Mouse (Mus musculus) MEL (cell line): ENCODE measurements around the gene Prrc2b. TPM values are rescaled to one million over a fixed set of nuclear protein-coding genes. Genes with fewer than 3 reads are reported as not detected.

Source experiments
- DNase-seq: peaks from one replicate; pipeline ENCODE4 v3.0.0; 2011; ENCODE audit warnings: low read depth, low spot score
- H3K27ac ChIP-seq: 2 replicates; pipeline ENCODE4 v1.5.1; 2012; ENCODE audit warnings: low read depth, mild to moderate bottlenecking, control low read depth, low read length, moderate library complexity; ENCODE audit not compliant: control insufficient read depth
- H3K27me3 ChIP-seq, 2 experiments: fragments of 150-350 bp in 1 of 2; sonication (generic) in 1 of 2; 2 replicates each; pipeline ENCODE4 v1.6.1; 2012; ENCODE audit warnings: low read length in 2 of 2, mild to moderate bottlenecking in 2 of 2, improper control_type of control experiment in 1 of 2, moderate library complexity in 1 of 2; ENCODE audit not compliant: insufficient read depth in 2 of 2, control insufficient read depth in 1 of 2
- H3K36me3 ChIP-seq, 2 experiments: 2 replicates each; pipeline ENCODE4 v1.6.1; 2012 to 2014; ENCODE audit warnings: low read length in 2 of 2, improper control_type of control experiment in 1 of 2, inconsistent platforms in 1 of 2, mild to moderate bottlenecking in 1 of 2; ENCODE audit not compliant: insufficient read depth in 2 of 2, control insufficient read depth in 1 of 2
- H3K4me1 ChIP-seq, 2 experiments: fragments of 150-350 bp in 1 of 2; sonication (generic) in 1 of 2; 2 replicates each; pipeline ENCODE4 v1.6.1; 2012; ENCODE audit warnings: low read length in 2 of 2, improper control_type of control experiment in 1 of 2, mild to moderate bottlenecking in 1 of 2; ENCODE audit not compliant: insufficient read depth in 2 of 2, control insufficient read depth in 1 of 2
- H3K4me3 ChIP-seq, 2 experiments: fragments of 150-350 bp in 1 of 2; sonication (generic) in 1 of 2; 2 replicates each; pipeline ENCODE4 v1.5.1; 2012; ENCODE audit warnings: low read depth in 2 of 2, low read length in 2 of 2, mild to moderate bottlenecking in 2 of 2, moderate library complexity in 2 of 2, control low read depth in 1 of 2, improper control_type of control experiment in 1 of 2; ENCODE audit not compliant: control insufficient read depth in 1 of 2, insufficient read depth in 1 of 2
- H3K79me2 ChIP-seq: 2 replicates; pipeline ENCODE4 v1.6.1; 2012; ENCODE audit warnings: mild to moderate bottlenecking, low read length, moderate library complexity; ENCODE audit not compliant: control insufficient read depth, poor library complexity, insufficient read depth
- H3K9ac ChIP-seq: 2 replicates; pipeline ENCODE4 v1.6.1; 2012; ENCODE audit warnings: low read depth, mild to moderate bottlenecking, control low read depth, low read length, moderate library complexity; ENCODE audit not compliant: control insufficient read depth, poor library complexity, severe bottlenecking
- H3K9me3 ChIP-seq: fragments of 150-350 bp; sonication (generic); replicated peaks from 2 replicates; pipeline ENCODE4 v1.6.1; 2012; ENCODE audit warnings: mild to moderate bottlenecking, low read length, improper control_type of control experiment, moderate library complexity; ENCODE audit not compliant: insufficient read depth
- BHLHE40 ChIP-seq: IDR thresholded peaks from 2 replicates; pipeline ENCODE4 v1.6.1; 2012; ENCODE audit warnings: low read depth, mild to moderate bottlenecking, inconsistent platforms, low read length, improper control_type of control experiment, borderline replicate concordance
- CHD1 ChIP-seq: IDR thresholded peaks from 2 replicates; pipeline ENCODE4 v1.6.1; 2012; ENCODE audit warnings: low read depth, mild to moderate bottlenecking, inconsistent platforms, low read length, improper control_type of control experiment
- EP300 ChIP-seq, 2 experiments: IDR thresholded peaks; 2 replicates each; pipeline ENCODE4 v1.6.1; 2011; ENCODE audit warnings: improper control_type of control experiment in 2 of 2, low read length in 2 of 2, low read depth in 1 of 2, mild to moderate bottlenecking in 1 of 2
- GATA1 ChIP-seq: IDR thresholded peaks from 2 replicates; pipeline ENCODE4 v1.6.1; 2011; ENCODE audit warnings: low read depth, low read length, improper control_type of control experiment
- HCFC1 ChIP-seq: IDR thresholded peaks from 2 replicates; pipeline ENCODE4 v1.6.1; 2012; ENCODE audit warnings: low read depth, mild to moderate bottlenecking, inconsistent platforms, low read length, improper control_type of control experiment, moderate library complexity
- JUND ChIP-seq: IDR thresholded peaks from 2 replicates; pipeline ENCODE4 v1.6.1; 2011; ENCODE audit warnings: low read depth, mild to moderate bottlenecking, improper control_type of control experiment, low read length
- KAT2A ChIP-seq: conservative IDR thresholded peaks from 2 replicates; pipeline ENCODE4 v1.6.1; 2012; ENCODE audit warnings: low read depth, low read length, improper control_type of control experiment, inconsistent platforms
- MAZ ChIP-seq: IDR thresholded peaks from 2 replicates; pipeline ENCODE4 v1.6.1; 2012; ENCODE audit warnings: low read depth, mild to moderate bottlenecking, inconsistent platforms, low read length, improper control_type of control experiment
- MXI1 ChIP-seq: IDR thresholded peaks from 2 replicates; pipeline ENCODE4 v1.6.1; 2011; ENCODE audit warnings: mild to moderate bottlenecking, low read depth, low read length, improper control_type of control experiment
- NELFE ChIP-seq: IDR thresholded peaks from 2 replicates; pipeline ENCODE4 v1.6.1; 2011; ENCODE audit warnings: low read depth, low read length, improper control_type of control experiment
- NRF1 ChIP-seq: IDR thresholded peaks from 2 replicates; pipeline ENCODE4 v1.6.1; 2014; ENCODE audit warnings: low read depth, mild to moderate bottlenecking, inconsistent platforms, low read length, improper control_type of control experiment, moderate library complexity; ENCODE audit not compliant: poor library complexity, insufficient read depth, severe bottlenecking
- POLR2AphosphoS5 ChIP-seq: IDR thresholded peaks from 2 replicates; pipeline ENCODE4 v1.6.1; 2012; ENCODE audit warnings: low read depth, borderline replicate concordance, mild to moderate bottlenecking, inconsistent platforms, low read length, moderate library complexity, mixed read lengths
- RAD21 ChIP-seq: IDR thresholded peaks from 2 replicates; pipeline ENCODE4 v1.6.1; 2011; ENCODE audit warnings: mild to moderate bottlenecking, low read depth, low read length, improper control_type of control experiment
- RCOR1 ChIP-seq: IDR thresholded peaks from 2 replicates; pipeline ENCODE4 v1.6.1; 2012; ENCODE audit warnings: low read depth, mild to moderate bottlenecking, inconsistent platforms, low read length, improper control_type of control experiment
- UBTF ChIP-seq: IDR thresholded peaks from 2 replicates; pipeline ENCODE4 v1.6.1; 2012; ENCODE audit warnings: low read depth, mild to moderate bottlenecking, inconsistent platforms, low read length, improper control_type of control experiment, moderate library complexity, borderline replicate concordance; ENCODE audit not compliant: insufficient read depth
- USF1 ChIP-seq: IDR thresholded peaks from 2 replicates; pipeline ENCODE4 v1.6.1; 2014; ENCODE audit warnings: low read depth, mild to moderate bottlenecking, inconsistent platforms, low read length, improper control_type of control experiment, moderate library complexity
- USF2 ChIP-seq, 2 experiments: IDR thresholded peaks; 2 replicates each; pipeline ENCODE4 v1.6.1; 2011 to 2012; ENCODE audit warnings: improper control_type of control experiment in 2 of 2, low read length in 2 of 2, borderline replicate concordance in 1 of 2, inconsistent platforms in 1 of 2, low read depth in 1 of 2, mild to moderate bottlenecking in 1 of 2; ENCODE audit not compliant: insufficient read depth in 1 of 2
- ZKSCAN1 ChIP-seq: IDR thresholded peaks from 2 replicates; pipeline ENCODE4 v1.6.1; 2012; ENCODE audit warnings: low read depth, mild to moderate bottlenecking, inconsistent platforms, low read length, improper control_type of control experiment, moderate library complexity
- polyA plus RNA-seq, 2 experiments: library from polyadenylated mRNA; stranded (reverse) in 1 of 2; unstranded in 1 of 2; fragments of >175 nt in 1 of 2; fragments of >200 nt in 1 of 2; gene quantifications; 2 replicates each; pipeline versions ENCODE4 v1.2.1 to v1.2.4; 2012; ENCODE audit warnings: low replicate concordance in 2 of 2, low read depth in 1 of 2; ENCODE audit not compliant: insufficient read length in 2 of 2, insufficient read depth in 1 of 2, missing spikeins in 1 of 2
- total RNA-seq: library from RNA; depleted of rRNA; stranded (reverse); fragments of 300-350 nt; gene quantifications from 2 replicates; pipeline ENCODE4 v1.2.3, GENCODE M21; 2012

Prrc2b gene
- total and polyA plus RNA-seq, 3 experiments, result 14.8 to 42.9 (median 42.2) TPM

GRCm38 (mm10) chr2:32174170-32174741, 23.4 kb downstream of the Prrc2b start:
- no peak overlapping the region for H3K4me3 ChIP-seq
- peaks cover 58% of the 10 kb centered on the region for H3K79me2 ChIP-seq
- no peak overlapping the region for H3K9ac ChIP-seq
- H3K36me3 ChIP-seq, result no peaks in the 10 kb centered on the region
- DNase-seq, result no peak
- no peak for TF ChIP-seq USF2 (IDR thresholded peaks at IDR 0.05; ENCODE audit: borderline replicate concordance in 1 of 2, insufficient read depth in 1 of 2, low read depth in 1 of 2, low read length in 2 of 2)
- TF ChIP-seq USF1, result no peak
- no peak for TF ChIP-seq RAD21
- no peak for TF ChIP-seq KAT2A
- TF ChIP-seq MAZ, result no peak
- no peak for TF ChIP-seq MXI1
- TF ChIP-seq ZKSCAN1, result no peak
- TF ChIP-seq POLR2AphosphoS5, result no peak
- TF ChIP-seq UBTF, result no peak
- no peak for TF ChIP-seq NELFE
- no peak for TF ChIP-seq EP300 (IDR thresholded peaks at IDR 0.05; ENCODE audit: low read depth in 1 of 2, low read length in 2 of 2)
- no peak for TF ChIP-seq HCFC1
- TF ChIP-seq CHD1, result no peak
- TF ChIP-seq GATA1, result no peak
- no peak for TF ChIP-seq JUND
- TF ChIP-seq RCOR1, result no peak
- no peak overlapping the region for H3K27ac ChIP-seq
- no peaks in the 10 kb centered on the region for H3K9me3 ChIP-seq
- H3K27me3 ChIP-seq, result no peaks in the 10 kb centered on the region
- H3K4me1 ChIP-seq, result no peaks in the 10 kb centered on the region

GRCm38 (mm10) chr2:32175051-32175466, 24.2 kb downstream of the Prrc2b start:
- Histone ChIP-seq H3K9ac (no peak overlapping the region), H3K27ac (no peak overlapping the region), H3K36me3 (no peaks in the 10 kb centered on the region), H3K4me1 (no peaks in the 10 kb centered on the region), H3K4me3 (no peak overlapping the region), H3K9me3 (no peaks in the 10 kb centered on the region), H3K27me3 (no peaks in the 10 kb centered on the region), H3K79me2 (peaks cover 55% of the 10 kb centered on the region)
- DNase-seq, result no peak
- TF ChIP-seq BHLHE40 (no peak), NELFE (no peak), CHD1 (no peak), NRF1 (no peak)
